Mouse (Mus musculus): ENCODE results near the gene Apol11a. TPM values are rescaled to one million over a fixed set of nuclear protein-coding genes. Genes with fewer than 3 reads are reported as not detected.
"Not testable (repeated sequence)": the region's sequence is repeated elsewhere in the genome, so short reads cannot be mapped to it uniquely, and the experiment has no call there.

Gene Apol11a
- polyA plus RNA-seq, 1 experiment from 2014 or later: not detected

GRCm38 (mm10) chr15:77523186-77523843 is 15.2 kb downstream of the Apol11a start:
- H3K4me1 ChIP-seq (replicated peaks; ENCODE audit: control insufficient read depth, insufficient read depth); H3K4me2 ChIP-seq (replicated peaks; ENCODE audit: low read depth); H3K27me3 ChIP-seq (ENCODE audit: control insufficient read depth, insufficient read depth, low read length); H3K9me3 ChIP-seq (ENCODE audit: control insufficient read depth, low read length); H3K27ac ChIP-seq (replicated peaks); H3K9ac ChIP-seq (ENCODE audit: low read length); H3K36me3 ChIP-seq (ENCODE audit: control insufficient read depth, insufficient read depth, low read length); H3K4me3 ChIP-seq (ENCODE audit: low read depth, low read length): not testable (repeated sequence)
- ATAC-seq (ENCODE audit: low FRiP score, low TSS enrichment): peak; percentile 67; the same call in 1 of the 2 replicates
- peak; percentile 78 for DNase-seq (ENCODE audit: low spot score)
- peak; percentile 77 for TF ChIP-seq CTCF (IDR thresholded peaks at IDR 0.05; ENCODE audit: low read depth)
- 13% methylated on average over 6 of the region's 6 CpGs for WGBS

DNA sequence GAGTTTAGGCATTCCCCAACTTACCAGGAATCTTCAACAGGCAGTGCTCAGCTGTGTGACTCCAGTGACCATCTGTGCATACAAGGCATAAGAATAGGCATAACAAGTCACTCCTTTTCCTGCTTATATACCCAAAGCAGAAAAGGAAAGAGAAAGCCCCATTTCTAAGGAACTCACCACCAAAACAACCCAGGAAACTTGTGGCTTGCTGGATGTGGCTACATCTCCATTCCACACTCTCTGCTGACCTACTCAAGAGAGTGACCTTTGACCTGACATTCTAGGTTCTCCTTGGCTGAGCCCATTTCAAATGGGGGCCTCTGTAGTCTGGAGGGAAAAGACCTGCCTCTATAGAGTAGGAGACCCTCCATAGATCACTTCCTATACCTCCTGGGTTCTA is 25.1 kb downstream of the Apol11a start, which contains the start of gene Apol7c:
Apol7c (minus strand) TSS at position 101 of the 400 bp plus-strand sequence.
- Histone ChIP-seq H3K9ac (ENCODE audit: low read length) (no peak within 1 kb of the TSS), H3K27me3 (ENCODE audit: control insufficient read depth, insufficient read depth, low read length) (no peaks in the 10 kb centered on the region), H3K4me3 (ENCODE audit: low read depth, low read length) (no peak within 1 kb of the TSS), H3K4me2 (replicated peaks; ENCODE audit: low read depth) (no peak within 1 kb of the TSS), H3K4me1 (replicated peaks; ENCODE audit: control insufficient read depth, insufficient read depth) (no peaks in the 10 kb centered on the region), H3K36me3 (ENCODE audit: control insufficient read depth, insufficient read depth, low read length) (no peaks in the 10 kb centered on the region), H3K9me3 (ENCODE audit: control insufficient read depth, low read length) (no peaks in the 10 kb centered on the region), H3K27ac (replicated peaks) (no peak within 1 kb of the TSS)
- DNase-seq (ENCODE audit: low spot score): no peak
- ATAC-seq (ENCODE audit: low FRiP score, low TSS enrichment): no peak
- TF ChIP-seq EP300 (optimal IDR thresholded peaks at IDR 0.05) (no peak), CTCF (IDR thresholded peaks at IDR 0.05; ENCODE audit: low read depth) (no peak)

DNA sequence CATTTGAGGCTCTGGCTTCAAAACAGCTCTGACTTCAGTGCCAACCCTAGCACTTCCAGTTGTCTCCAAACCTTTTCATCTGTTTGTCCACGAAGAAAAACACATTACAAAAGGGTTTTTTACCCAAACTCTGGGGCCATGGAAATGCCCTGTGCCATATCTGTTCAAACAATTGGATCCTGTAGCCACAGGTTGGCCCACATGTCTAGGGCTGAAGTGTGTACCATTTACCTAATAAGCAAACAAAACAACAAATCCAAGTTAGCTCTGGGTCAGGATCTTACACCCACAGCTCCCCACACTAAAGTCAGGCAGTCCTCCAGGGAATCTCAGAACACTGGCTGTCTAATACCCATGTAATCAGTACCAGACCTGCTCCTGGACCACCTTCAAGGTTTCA is 31.1 kb downstream of the Apol11a start:
- not testable (repeated sequence) for DNase-seq (ENCODE audit: low spot score); H3K27ac ChIP-seq (replicated peaks); ATAC-seq (ENCODE audit: low FRiP score, low TSS enrichment); H3K9me3 ChIP-seq (ENCODE audit: control insufficient read depth, low read length); H3K4me3 ChIP-seq (ENCODE audit: low read depth, low read length); H3K36me3 ChIP-seq (ENCODE audit: control insufficient read depth, insufficient read depth, low read length); H3K27me3 ChIP-seq (ENCODE audit: control insufficient read depth, insufficient read depth, low read length); H3K4me1 ChIP-seq (replicated peaks; ENCODE audit: control insufficient read depth, insufficient read depth); H3K9ac ChIP-seq (ENCODE audit: low read length); H3K4me2 ChIP-seq (replicated peaks; ENCODE audit: low read depth)
- 30% methylated on average over 1 of the region's 1 CpGs for WGBS

GRCm38 (mm10) chr15:77561792-77562191 is 53.7 kb downstream of the Apol11a start, which contains the start of gene 1700025B11Rik:
Gene 1700025B11Rik, minus strand, starts transcription at chr15:77561892.
- H3K4me3 ChIP-seq (ENCODE audit: low read depth, low read length): no peak within 1 kb of the TSS
- H3K9ac ChIP-seq (ENCODE audit: low read length): no peak within 1 kb of the TSS
- H3K4me2 ChIP-seq (replicated peaks; ENCODE audit: low read depth): no peak within 1 kb of the TSS
- H3K4me1 ChIP-seq (replicated peaks; ENCODE audit: control insufficient read depth, insufficient read depth): no peaks in the 10 kb centered on the region
- DNase-seq (ENCODE audit: low spot score) (no peak), ATAC-seq (ENCODE audit: low FRiP score, low TSS enrichment) (no peak)
- no peaks in the 10 kb centered on the region for H3K27me3 ChIP-seq (ENCODE audit: control insufficient read depth, insufficient read depth, low read length)
- no peaks in the 10 kb centered on the region for H3K36me3 ChIP-seq (ENCODE audit: control insufficient read depth, insufficient read depth, low read length)
- no peak within 1 kb of the TSS for H3K27ac ChIP-seq (replicated peaks)
- no peak for TF ChIP-seq CTCF (IDR thresholded peaks at IDR 0.05; ENCODE audit: low read depth)
- TF ChIP-seq EP300 (optimal IDR thresholded peaks at IDR 0.05): no peak
- no peaks in the 10 kb centered on the region for H3K9me3 ChIP-seq (ENCODE audit: control insufficient read depth, low read length)

- H3K27ac ChIP-seq (replicated peaks): no peak overlapping the region
- TF ChIP-seq EP300 (optimal IDR thresholded peaks at IDR 0.05): no peak
- peak; percentile 48 for TF ChIP-seq CTCF (IDR thresholded peaks at IDR 0.05; ENCODE audit: low read depth)
- DNase-seq (ENCODE audit: low spot score) (no peak), ATAC-seq (ENCODE audit: low FRiP score, low TSS enrichment) (no peak)
- H3K9me3 ChIP-seq (ENCODE audit: control insufficient read depth, low read length): no peaks in the 10 kb centered on the region
- no peak overlapping the region for H3K9ac ChIP-seq (ENCODE audit: low read length)
- no peak overlapping the region for H3K4me3 ChIP-seq (ENCODE audit: low read depth, low read length)
- H3K27me3 ChIP-seq (ENCODE audit: control insufficient read depth, insufficient read depth, low read length): no peaks in the 10 kb centered on the region
- no peaks in the 10 kb centered on the region for H3K36me3 ChIP-seq (ENCODE audit: control insufficient read depth, insufficient read depth, low read length)
- no peak overlapping the region for H3K4me2 ChIP-seq (replicated peaks; ENCODE audit: low read depth)
- H3K4me1 ChIP-seq (replicated peaks; ENCODE audit: control insufficient read depth, insufficient read depth): no peaks in the 10 kb centered on the region
Measured at GRCm38 (mm10) chr15:77563219-77563618, 55.1 kb downstream of the Apol11a start.

Other genes starting within 250 kb of the Apol11a start
- gene Rbfox2, start 201.3 kb upstream of the Apol11a start, polyA plus RNA-seq (2015; fragmentation: Nextera tagmentation; extraction: Ambion mirVana): 23.2 and 24.4 TPM in 2 replicates
- 12.7 and 14.5 TPM in 2 replicates for gene Apol7a, start 109.2 kb upstream of the Apol11a start, polyA plus RNA-seq (2015; fragmentation: Nextera tagmentation; extraction: Ambion mirVana)
- 2.3 and 3.1 TPM in 2 replicates for gene Apol9a, start 97.1 kb upstream of the Apol11a start, polyA plus RNA-seq (2015; fragmentation: Nextera tagmentation; extraction: Ambion mirVana)
- gene Apol7b, start 60.8 kb upstream of the Apol11a start, polyA plus RNA-seq (2015; fragmentation: Nextera tagmentation; extraction: Ambion mirVana): 0.15 TPM in 1 of 2 replicates, not detected in the other
- not detected in 2 replicates for gene Apol10a, start 31.2 kb upstream of the Apol11a start, polyA plus RNA-seq (2015; fragmentation: Nextera tagmentation; extraction: Ambion mirVana)
- 0.28 and 0.34 TPM in 2 replicates for gene Apol7c, start 25.0 kb downstream of the Apol11a start, polyA plus RNA-seq (2015; fragmentation: Nextera tagmentation; extraction: Ambion mirVana)
- gene 1700025B11Rik, start 53.6 kb downstream of the Apol11a start, polyA plus RNA-seq (2015; fragmentation: Nextera tagmentation; extraction: Ambion mirVana): not detected in 2 replicates
- 0.38 and 0.50 TPM in 2 replicates for gene Apol10b, start 87.9 kb downstream of the Apol11a start, polyA plus RNA-seq (2015; fragmentation: Nextera tagmentation; extraction: Ambion mirVana)
- gene Gm36245, start 91.0 kb downstream of the Apol11a start, polyA plus RNA-seq (2015; fragmentation: Nextera tagmentation; extraction: Ambion mirVana): not detected in 2 replicates
- gene Apol11b, start 135.0 kb downstream of the Apol11a start, polyA plus RNA-seq (2015; fragmentation: Nextera tagmentation; extraction: Ambion mirVana): 0.05 and 0.08 TPM in 2 replicates
- 0.10 TPM in 1 of 2 replicates, not detected in the other for gene Apol7e, start 190.6 kb downstream of the Apol11a start, polyA plus RNA-seq (2015; fragmentation: Nextera tagmentation; extraction: Ambion mirVana)
- 0.33 and 0.45 TPM in 2 replicates for gene Apol9b, start 220.8 kb downstream of the Apol11a start, polyA plus RNA-seq (2015; fragmentation: Nextera tagmentation; extraction: Ambion mirVana)
- 0.05 and 0.10 TPM in 2 replicates for gene Apol8, start 248.7 kb downstream of the Apol11a start, polyA plus RNA-seq (2015; fragmentation: Nextera tagmentation; extraction: Ambion mirVana)

All from stomach, postnatal 0 days (tissue).